Mouse (Mus musculus) neural tube, embryonic 14.5 days (tissue): ENCODE measurements at regions not wholly inside any gene's neighbourhood (a gene's known extent, or its start where the extent isn't known, plus 50 kb on each side); places are given as distances from the start of the nearest gene placed in this dataset.

ENCODE experiments used
- ATAC-seq: fragments of 200-750 bp; cut with Nextera tagmentation; 2 replicates; pipeline ENCODE4 v1.8.0; 2017; ENCODE audit warnings: low read depth, mild to moderate bottlenecking, moderate TSS enrichment, moderate library complexity
- H3K27ac ChIP-seq: fragments of 300-500 bp; sonication (generic); 2 replicates; pipeline ENCODE4 v1.5.1; 2014; ENCODE audit warnings: low read depth, mild to moderate bottlenecking, control low read depth, low read length, moderate library complexity, mixed read lengths
- H3K27me3 ChIP-seq: fragments of 300-500 bp; sonication (generic); 2 replicates; pipeline ENCODE4 v1.6.1; 2014; ENCODE audit warnings: low read length; ENCODE audit not compliant: control insufficient read depth, insufficient read depth
- H3K36me3 ChIP-seq: fragments of 300-500 bp; sonication (generic); 2 replicates; pipeline ENCODE4 v1.6.1; 2014; ENCODE audit warnings: low read length, mixed read lengths; ENCODE audit not compliant: control insufficient read depth, insufficient read depth
- H3K4me1 ChIP-seq: fragments of 300-500 bp; sonication (generic); 2 replicates; pipeline ENCODE4 v1.6.1; 2014; ENCODE audit warnings: low read length; ENCODE audit not compliant: control insufficient read depth, insufficient read depth
- H3K4me2 ChIP-seq: fragments of 300-500 bp; sonication (generic); 2 replicates; pipeline ENCODE4 v1.6.1; 2014; ENCODE audit warnings: mild to moderate bottlenecking, low read depth, low read length, control low read depth
- H3K4me3 ChIP-seq: fragments of 300-500 bp; sonication (generic); 2 replicates; pipeline ENCODE4 v1.5.1; 2014; ENCODE audit warnings: low read depth, low read length, control low read depth, mixed read lengths
- H3K9ac ChIP-seq: fragments of 300-500 bp; sonication (generic); replicated peaks from 2 replicates; pipeline ENCODE4 v1.6.1; 2014; ENCODE audit warnings: low read depth, mild to moderate bottlenecking, control low read depth, low read length, mixed read lengths
- H3K9me3 ChIP-seq: fragments of 300-500 bp; sonication (generic); 2 replicates; pipeline ENCODE4 v1.6.1; 2016; ENCODE audit warnings: low read length; ENCODE audit not compliant: control insufficient read depth
- WGBS: fragments of 180-500 bp; shearing (Covaris S2); extraction: QIAGEN DNeasy Blood & Tissue Kit; methylation state at CpG from one replicate; pipeline ENCODE4 v1.1.7; 2014; 5-methylcytosine and 5-hydroxymethylcytosine counted together

DNA sequence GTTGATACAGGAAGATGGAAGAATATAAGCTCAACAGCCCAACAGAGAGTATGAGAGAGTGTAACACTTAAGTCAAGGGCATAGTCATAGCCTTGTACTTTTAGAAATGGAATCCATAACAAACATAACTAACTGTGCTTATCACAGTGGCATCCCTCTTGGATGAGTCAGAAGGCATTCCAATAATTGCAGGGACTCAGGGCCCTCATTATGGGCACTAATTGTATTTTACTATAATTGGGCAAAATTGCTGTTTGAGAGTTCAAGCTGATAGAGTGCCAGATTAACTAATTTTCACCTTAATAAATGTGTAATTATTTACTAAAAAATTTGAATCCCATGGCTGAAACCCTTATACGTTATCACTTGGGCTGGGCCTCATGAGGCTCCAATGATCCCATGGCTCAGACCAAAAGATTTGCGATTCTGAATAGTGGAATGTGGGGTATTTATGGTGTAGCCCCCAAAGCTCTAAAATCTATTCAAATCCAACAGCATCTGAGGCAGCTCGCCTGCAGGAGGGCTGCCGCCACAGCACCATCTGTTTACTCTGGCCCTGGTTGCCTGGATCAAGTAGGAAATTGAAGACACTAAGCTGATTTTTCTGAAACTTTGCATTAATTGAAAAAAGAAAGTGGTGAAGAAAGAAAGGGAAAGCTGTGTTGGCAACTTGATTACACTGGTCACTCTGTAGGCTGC lies 456.7 kb downstream of the Elavl2 start:
- Histone ChIP-seq H3K4me3 (no peak overlapping the region), H3K9ac (no peak overlapping the region), H3K27ac (no peak overlapping the region), H3K4me1 (no peaks in the 10 kb centered on the region), H3K36me3 (no peaks in the 10 kb centered on the region), H3K4me2 (no peak overlapping the region), H3K9me3 (no peaks in the 10 kb centered on the region), H3K27me3 (no peaks in the 10 kb centered on the region)
- WGBS, result 36% methylated on average over 4 of the region's 4 CpGs
- no peak for ATAC-seq

DNA sequence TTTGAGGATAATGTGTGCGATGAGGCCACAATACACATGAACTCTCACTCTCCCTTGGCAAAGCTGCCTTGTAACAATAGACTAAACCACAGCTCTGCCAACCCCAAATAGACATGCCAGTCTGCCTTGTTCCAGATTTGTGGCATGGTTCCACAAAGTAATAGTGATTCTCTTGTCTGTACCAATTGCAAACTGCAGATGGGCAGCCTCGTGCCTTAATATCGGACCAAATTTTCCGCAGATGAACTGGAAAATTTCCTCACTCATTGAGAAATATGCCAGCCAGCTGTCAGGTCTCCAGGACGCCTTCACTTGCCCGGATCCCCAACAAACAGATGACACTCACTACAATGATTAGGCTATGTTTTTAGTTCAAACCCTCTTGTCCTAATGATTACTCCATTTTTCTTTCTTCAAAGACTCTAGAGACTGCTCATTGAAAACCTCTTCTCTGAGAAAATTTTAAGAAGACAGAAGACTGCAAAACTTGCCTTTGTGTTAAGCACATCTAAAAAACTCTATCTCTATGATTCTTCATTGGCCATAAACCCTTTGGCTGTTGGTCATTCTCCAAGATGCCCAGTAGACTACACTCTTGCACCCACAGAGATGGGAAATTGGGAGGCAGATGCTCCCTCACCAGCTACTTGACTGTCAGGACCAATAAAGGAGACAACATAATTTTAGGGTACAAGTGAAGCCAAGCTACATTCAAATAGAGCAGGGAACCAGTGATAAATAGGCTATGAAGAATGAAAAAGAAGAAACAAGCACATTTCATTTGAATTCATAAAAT lies 483.1 kb downstream of the Elavl2 start:
- 91% methylated on average over 6 of the region's 6 CpGs for WGBS
- Histone ChIP-seq H3K4me1 (no peaks in the 10 kb centered on the region), H3K27me3 (no peaks in the 10 kb centered on the region), H3K27ac (no peak overlapping the region), H3K4me3 (no peak overlapping the region), H3K4me2 (no peak overlapping the region), H3K36me3 (no peaks in the 10 kb centered on the region), H3K9ac (no peak overlapping the region), H3K9me3 (no peaks in the 10 kb centered on the region)
- ATAC-seq, result no peak

DNA sequence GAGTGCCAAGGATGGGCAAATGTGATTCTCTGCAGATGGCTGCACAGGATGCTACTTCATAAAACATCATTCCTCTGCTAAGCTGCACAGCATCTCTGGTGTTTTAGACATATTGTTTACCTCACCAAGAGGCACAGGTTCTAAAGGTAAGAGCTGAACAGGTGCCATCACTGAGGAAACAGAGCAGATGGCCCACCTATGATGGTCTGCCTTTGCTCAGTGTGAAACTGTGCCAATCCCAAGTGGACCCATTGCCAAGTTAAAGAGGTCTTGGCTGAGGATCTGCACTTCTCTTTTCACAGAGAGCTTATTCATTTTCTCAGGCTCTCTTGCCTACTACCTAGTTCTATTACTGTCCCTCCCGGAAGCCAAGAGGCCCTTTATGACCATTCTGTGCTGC lies 494.3 kb downstream of the Elavl2 start:
- H3K36me3 ChIP-seq, result no peaks in the 10 kb centered on the region
- H3K4me3 ChIP-seq, result no peak overlapping the region
- no peak overlapping the region for H3K4me2 ChIP-seq
- no peak overlapping the region for H3K27ac ChIP-seq
- H3K4me1 ChIP-seq, result no peaks in the 10 kb centered on the region
- no peaks in the 10 kb centered on the region for H3K9me3 ChIP-seq
- ATAC-seq, result no peak
- WGBS, result 71% methylated on average over 1 of the region's 1 CpGs
- no peaks in the 10 kb centered on the region for H3K27me3 ChIP-seq
- H3K9ac ChIP-seq, result no peak overlapping the region

DNA sequence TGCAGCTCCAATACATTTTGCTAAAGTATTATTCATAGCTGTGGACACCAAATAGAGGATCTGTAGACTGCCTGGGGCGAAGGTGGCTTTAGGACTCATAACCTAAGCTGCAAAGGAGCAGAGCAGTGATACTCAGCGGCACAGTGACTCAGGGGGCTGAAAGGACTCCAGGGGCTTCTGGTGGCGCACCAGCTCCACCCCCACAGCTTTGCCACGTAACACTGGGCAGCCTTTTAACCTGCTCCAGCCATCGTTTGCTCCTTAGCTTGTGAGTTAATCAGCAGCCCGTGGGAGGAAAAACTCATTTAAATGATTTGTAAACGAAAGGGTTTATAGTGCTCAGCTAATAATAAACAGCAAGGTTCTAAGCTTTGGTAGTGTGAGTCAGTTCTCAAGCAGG lies 532.4 kb downstream of the Elavl2 start:
- WGBS, result 43% methylated on average over 7 of the region's 7 CpGs
- Histone ChIP-seq H3K4me3 (no peak overlapping the region), H3K4me2 (no peak overlapping the region), H3K9ac (no peak overlapping the region), H3K4me1 (no peaks in the 10 kb centered on the region), H3K27ac (no peak overlapping the region), H3K9me3 (no peaks in the 10 kb centered on the region), H3K27me3 (no peaks in the 10 kb centered on the region), H3K36me3 (no peaks in the 10 kb centered on the region)
- no peak for ATAC-seq

DNA sequence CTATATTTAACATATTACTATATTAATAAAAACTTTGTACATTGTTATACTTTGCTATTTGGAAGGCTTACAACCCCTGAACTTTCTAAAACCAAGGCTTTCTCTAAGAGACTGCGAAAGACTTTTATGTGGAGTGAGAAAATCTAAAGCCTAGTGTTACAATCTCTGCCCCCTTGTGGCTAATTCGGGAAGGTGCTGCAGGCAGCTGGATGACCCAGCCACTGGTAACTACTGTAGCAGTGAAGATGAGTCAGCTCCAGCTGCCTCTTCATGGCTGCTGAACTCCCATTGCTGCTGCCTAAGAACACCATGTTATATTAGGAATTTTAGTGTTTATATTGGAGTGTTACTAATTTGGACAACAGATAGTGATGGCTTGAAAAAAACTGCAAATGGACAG lies 539.7 kb downstream of the Elavl2 start:
- ATAC-seq, result peak; percentile 80
- no peaks in the 10 kb centered on the region for H3K9me3 ChIP-seq

DNA sequence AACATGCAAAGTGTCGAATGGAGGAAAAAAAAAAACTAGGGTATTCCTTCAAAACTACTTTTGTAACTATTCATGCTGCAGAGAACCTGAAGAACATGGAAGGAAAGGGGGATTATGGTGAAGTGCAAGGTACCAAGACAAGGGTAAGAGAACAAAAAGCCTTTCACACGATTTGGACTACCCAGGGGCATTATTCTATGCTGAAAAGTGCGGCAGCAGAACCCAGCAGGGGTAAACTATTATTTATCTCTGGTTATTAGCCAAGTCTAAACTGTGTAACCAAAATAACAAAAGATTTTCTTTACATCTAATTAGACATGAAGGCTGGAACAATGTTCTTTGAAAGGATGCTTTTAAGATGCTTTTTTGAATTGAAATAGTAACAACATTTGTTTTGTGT lies 560.8 kb downstream of the Elavl2 start:
- Histone ChIP-seq H3K4me3 (no peak overlapping the region), H3K36me3 (no peaks in the 10 kb centered on the region), H3K4me1 (no peaks in the 10 kb centered on the region), H3K27ac (no peak overlapping the region), H3K27me3 (no peaks in the 10 kb centered on the region), H3K9ac (no peak overlapping the region), H3K4me2 (no peak overlapping the region), H3K9me3 (no peaks in the 10 kb centered on the region)
- WGBS, result 27% methylated on average over 3 of the region's 3 CpGs
- ATAC-seq, result no peak

More for the DNA sequence above, 539.7 kb downstream of the Elavl2 start:
- Histone ChIP-seq H3K36me3 (no peaks in the 10 kb centered on the region), H3K9ac (no peak overlapping the region), H3K27ac (no peak overlapping the region), H3K4me2 (no peak overlapping the region), H3K4me1 (no peaks in the 10 kb centered on the region), H3K27me3 (no peaks in the 10 kb centered on the region), H3K4me3 (no peak overlapping the region)
- WGBS, result 35% methylated on average over 2 of the region's 2 CpGs

DNA sequence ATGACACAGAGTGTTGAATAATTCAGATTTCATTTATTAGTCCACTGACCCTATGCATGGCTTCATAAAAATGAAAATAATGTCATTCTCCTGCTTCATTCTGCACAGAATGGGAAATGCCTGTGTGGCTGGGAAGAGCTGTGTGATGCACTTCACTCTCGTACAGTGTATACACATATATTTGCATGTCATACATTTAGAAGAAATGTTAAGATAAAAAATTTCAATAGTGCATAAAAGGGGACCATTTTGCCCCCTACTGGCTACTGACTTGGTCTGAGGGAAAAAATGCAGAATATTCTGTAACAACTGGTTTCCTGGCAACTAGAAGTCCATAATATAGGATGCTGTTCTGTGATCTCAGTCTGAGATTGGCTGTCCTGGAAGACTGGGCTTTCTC lies 580.5 kb downstream of the Zfp352 start:
- H3K4me2 ChIP-seq, result no peak overlapping the region
- H3K9ac ChIP-seq, result no peak overlapping the region
- no peaks in the 10 kb centered on the region for H3K4me1 ChIP-seq
- H3K27me3 ChIP-seq, result no peaks in the 10 kb centered on the region
- no peaks in the 10 kb centered on the region for H3K36me3 ChIP-seq
- H3K4me3 ChIP-seq, result no peak overlapping the region
- 71% methylated on average over 1 of the region's 1 CpGs for WGBS
- no peak overlapping the region for H3K27ac ChIP-seq
- ATAC-seq, result no peak
- H3K9me3 ChIP-seq, result no peaks in the 10 kb centered on the region

DNA sequence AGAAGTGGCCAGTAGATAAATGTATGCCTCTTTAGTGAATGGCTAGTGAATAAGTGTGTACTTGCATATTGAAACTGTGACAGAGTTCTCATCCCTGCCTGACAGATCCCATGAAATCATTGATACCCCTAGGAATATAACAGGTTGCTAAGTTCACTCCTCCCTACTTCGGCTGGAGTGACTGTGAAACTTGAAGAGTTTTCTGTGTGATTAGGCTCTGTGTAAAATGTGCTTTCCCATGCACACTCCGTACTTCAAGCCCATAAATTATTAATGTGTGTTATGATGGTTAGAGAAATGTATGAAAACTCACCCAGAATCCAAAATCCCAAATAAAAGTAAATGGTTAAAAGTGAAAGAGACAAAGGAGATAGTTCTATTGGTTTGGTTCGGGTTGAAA lies 580.0 kb downstream of the Zfp352 start:
- no peaks in the 10 kb centered on the region for H3K36me3 ChIP-seq
- no peaks in the 10 kb centered on the region for H3K4me1 ChIP-seq
- no peak overlapping the region for H3K4me3 ChIP-seq
- H3K27me3 ChIP-seq, result no peaks in the 10 kb centered on the region
- no peak overlapping the region for H3K4me2 ChIP-seq
- H3K27ac ChIP-seq, result no peak overlapping the region
- no peak overlapping the region for H3K9ac ChIP-seq
- no peak for ATAC-seq
- WGBS, result 77% methylated on average over 3 of the region's 3 CpGs
- no peaks in the 10 kb centered on the region for H3K9me3 ChIP-seq

DNA sequence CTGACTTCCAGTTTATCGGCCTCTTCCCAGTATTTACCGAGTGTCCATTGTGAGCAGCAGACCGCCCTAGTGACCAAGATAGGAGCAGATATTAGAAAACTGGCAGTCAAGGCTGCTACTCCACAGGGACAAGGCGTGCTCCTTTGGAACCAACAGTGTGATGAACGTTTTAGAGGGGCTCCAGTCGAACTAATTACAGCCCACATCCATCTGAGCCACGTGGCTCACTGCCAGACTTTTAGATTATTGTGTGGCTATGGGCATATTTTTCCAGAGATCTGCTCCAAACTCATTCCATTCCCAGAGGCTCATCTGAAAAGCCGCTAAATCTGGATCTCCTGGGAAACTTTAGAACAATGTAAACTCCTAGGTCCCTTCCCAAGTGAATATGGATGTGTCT lies 578.9 kb downstream of the Zfp352 start:
- no peaks in the 10 kb centered on the region for H3K27me3 ChIP-seq
- H3K36me3 ChIP-seq, result no peaks in the 10 kb centered on the region
- peak; percentile 58; the same call in 1 of the 2 replicates for ATAC-seq
- no peak overlapping the region for H3K27ac ChIP-seq
- WGBS, result 49% methylated on average over 8 of the region's 8 CpGs
- no peak overlapping the region for H3K4me3 ChIP-seq
- H3K9me3 ChIP-seq, result no peaks in the 10 kb centered on the region
- no peak overlapping the region for H3K4me2 ChIP-seq
- no peak overlapping the region for H3K9ac ChIP-seq
- H3K4me1 ChIP-seq, result no peaks in the 10 kb centered on the region
